Mouse (Mus musculus): ENCODE measurements around the gene Iqgap3.
A peak's percentile ranks its signal among the peaks of the same experiment; 100 is the strongest.

Iqgap3 gene

DNA sequence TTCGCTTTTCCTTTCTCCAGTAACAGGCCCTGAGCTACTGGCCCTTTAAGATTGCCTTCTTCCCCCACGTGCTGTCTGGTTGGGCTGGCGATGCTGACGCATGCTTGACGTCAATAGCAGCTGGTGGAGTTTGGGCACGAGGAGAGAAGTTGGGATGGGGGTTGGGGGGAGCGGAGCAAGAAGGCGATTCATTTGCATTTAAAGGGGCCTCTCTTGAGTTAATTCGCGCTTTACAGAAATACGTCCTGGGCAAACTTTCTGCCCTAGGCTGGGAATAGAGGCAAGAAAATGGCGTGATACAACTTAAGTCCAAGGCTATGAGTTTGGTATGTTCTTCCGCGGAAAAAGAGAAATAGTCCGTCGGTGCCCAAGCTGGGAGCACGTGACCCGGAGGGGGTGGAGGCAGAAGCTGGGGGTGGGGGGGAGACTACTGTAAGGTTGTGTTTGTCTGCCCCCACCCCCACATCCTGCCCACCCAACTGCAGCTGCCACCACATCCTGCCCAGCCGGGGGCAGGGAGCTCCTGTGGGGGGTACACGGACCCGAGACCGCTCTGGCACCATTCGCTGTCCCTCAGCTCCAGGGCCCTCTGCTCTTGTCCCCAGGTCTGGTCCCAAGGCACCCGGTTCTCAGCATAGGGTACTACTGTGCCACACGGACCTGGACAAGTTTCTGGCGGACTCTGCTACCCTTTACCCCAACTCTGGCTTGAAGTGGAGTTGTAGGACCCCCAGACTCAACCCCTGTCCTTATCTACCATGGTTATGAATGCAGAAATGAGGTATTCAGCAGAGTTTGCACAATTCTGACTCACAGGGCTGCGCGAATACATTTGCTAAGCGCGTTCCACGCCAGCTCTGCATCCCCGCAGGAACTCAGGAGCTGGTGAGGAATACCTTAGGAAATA lies 56.8 kb downstream of the Iqgap3 start:
- DNase-seq (ENCODE audit: low read depth, low spot score): peak; percentile 100

DNA sequence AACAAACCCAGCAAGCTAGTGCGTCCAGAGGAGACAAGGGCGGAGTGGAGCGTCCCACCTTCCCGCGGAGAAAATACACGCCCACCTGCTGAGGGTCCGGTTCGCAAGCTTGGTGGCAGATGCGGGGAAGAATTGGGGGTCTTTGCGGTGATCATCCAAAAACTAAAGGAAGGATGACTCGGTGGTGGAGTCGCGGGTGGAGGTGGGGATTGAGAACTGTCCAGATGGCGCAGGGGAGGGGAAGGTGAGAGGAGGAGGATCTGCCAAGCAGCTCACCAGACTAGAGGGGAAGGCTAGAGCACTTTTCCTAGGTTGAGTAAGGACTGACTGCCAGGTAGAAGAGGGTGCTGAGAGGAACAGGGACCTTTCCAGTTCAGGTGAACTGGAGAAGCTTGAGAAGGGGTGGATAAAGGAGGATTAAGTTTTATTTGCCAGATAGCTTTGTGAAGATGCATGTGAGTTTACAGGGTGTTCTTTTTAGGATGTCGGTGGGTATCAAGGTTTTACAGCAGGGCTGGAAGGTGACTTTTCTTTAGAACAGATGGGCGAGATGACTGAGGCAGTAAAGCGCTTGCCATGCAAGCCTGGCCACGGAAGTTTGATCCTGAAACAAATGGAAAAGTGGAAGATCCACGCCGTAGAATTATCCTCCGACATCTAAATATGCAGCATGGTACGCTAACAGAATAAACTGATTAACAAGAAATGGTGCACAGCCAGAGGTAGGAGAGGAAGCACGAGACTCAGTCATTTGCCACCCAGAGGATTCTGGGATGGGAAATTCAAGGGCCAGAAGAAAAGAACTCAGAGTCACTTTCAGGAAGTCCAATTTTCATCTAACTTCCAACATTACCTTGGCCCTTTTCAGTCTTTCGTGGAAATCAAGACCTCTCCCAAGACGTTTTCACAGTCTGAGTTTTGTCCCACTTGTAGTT lies 57.7 kb downstream of the Iqgap3 start:
- peak; percentile 96 for DNase-seq (ENCODE audit: low read depth, low spot score)

DNA sequence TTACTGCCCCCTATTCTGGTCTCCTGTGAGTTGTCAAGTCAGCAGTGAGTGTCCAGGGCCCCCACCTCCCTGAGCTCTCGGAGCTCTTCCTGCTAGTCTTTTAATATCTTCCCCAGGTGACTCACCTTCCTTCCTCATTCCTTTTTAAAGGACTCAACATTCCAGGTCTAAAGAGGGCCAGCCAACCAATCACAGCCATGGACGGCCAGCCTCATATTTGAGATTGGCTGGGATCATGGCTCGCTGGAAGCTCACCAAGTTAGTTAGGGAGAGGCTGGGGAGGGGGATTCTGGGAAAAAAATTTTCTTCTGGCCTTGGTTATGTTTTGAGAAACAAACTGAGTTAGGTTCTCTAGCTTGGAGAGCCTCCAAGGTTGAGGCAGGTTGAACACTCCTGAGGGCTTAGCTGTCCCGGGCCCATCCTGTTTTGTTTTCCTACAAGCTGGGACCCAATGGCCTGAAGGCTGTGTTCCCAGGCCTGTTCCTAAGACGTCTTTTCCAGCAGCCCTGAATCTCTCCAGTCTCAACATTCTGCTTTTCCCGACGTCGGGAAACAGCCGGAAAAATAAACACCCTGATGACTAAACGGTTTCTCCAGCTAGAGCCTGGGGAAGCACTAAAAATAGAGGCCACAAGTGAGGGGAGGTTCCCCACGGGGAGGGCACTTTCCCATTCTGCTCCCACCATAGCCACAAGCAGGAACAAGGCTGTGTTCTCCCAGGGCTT lies 58.6 kb downstream of the Iqgap3 start:
- DNase-seq (ENCODE audit: low read depth, low spot score): peak; percentile 90

DNA sequence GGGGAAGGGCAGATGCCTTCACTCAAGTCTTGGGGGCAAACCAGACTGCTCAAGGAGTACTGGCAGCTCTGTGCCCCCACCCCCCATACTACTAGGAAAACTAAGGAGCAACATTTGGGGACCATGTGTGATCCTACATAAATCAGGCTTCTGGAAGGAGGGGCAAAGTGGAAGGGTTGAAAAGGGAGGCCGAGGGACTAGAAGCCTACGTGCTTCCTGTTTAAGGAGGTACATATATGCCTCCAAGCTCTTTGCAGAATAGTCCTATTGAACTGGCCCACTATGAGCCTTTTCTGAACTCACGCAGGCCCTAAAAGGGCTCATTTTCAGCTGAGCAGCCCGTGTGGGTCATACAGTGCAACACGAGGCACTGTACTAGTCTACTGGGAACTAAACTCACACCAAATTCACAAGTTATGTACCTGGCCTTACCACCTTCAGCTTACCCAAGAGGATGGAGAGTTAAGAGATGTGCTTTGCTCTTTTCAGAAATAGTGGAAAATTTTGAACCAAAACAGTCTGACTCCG lies 59.2 kb downstream of the Iqgap3 start:
- DNase-seq (ENCODE audit: low read depth, low spot score): no peak

DNA sequence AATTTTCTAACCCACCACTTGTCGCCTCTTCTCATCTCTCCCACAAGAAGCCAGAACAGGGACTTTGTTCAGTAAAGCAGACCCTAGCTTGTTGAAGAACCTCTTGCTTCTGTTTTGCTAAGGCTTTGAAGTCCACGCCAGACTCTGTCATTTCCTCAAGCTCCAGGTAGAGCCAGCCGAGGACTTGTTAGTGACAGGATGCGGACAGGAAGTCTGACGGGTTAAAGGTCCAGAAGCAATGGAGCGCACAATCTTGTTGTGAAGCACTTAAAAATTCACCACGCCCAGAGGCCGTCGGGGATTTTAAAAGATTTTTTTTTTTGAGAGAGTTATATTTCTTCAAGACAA lies 59.6 kb downstream of the Iqgap3 start:
- DNase-seq (ENCODE audit: low read depth, low spot score): peak; percentile 43

DNA sequence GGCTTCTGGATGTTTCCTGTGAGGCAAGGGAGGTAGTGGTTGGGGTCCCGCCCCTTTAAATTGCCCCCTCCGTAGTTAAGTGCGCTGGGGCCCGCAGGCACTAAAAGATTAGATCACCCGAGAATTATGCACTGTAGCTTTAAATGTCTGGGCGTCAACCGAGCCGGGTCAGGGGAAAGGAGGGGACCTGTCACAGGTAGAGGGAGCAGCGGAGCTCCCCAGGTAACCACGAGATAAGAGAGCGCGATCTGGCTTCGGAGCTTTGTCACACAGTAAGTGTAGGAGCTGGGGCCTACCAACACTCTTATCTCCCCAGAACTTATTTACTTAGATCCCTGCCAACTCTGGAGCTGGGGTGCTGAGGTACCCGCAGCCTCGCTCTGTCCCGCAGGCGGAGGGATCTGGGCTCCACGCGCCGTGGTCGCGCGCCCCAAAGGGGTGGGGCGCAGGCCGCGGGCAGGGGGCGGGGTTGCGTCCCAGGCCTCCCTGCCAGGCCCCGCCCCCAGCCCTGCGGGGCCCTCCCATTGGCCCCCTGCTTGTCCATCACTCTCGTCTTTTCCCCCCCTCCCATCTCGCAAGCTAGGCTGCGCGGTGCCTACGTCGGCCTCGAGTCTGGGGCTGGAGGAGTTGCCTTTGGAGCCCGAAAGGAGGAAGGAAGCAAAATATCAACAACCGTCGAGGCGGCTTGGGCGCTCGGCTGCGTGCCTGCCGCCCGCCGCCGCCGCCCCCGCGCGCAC lies 60.2 kb downstream of the Iqgap3 start, which contains the start of gene Mef2d:
Gene Mef2d (plus strand): TSS at position 586 of the 737 bp plus-strand sequence.
- DNase-seq (ENCODE audit: low read depth, low spot score): peak; percentile 99

DNA sequence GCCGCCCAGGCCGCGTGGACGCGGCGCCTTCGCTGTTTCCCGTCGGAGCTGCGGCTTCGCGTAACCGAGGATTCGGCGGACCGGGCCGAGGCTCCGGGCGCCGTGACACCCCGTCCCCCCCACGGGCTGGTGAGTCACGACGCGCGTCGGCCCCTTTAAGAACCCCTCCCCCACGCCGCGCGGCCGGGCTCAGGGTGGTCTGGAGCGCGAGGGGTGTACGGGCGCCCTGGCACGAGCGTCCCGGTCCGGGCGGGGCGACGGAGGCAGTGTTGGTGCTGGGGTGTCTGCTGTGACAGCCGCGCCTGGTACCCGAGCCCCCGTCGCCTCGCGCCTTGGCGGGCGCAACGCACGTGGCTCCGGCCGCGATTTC lies 60.8 kb downstream of the Iqgap3 start:
- DNase-seq (ENCODE audit: low read depth, low spot score): no peak

DNA sequence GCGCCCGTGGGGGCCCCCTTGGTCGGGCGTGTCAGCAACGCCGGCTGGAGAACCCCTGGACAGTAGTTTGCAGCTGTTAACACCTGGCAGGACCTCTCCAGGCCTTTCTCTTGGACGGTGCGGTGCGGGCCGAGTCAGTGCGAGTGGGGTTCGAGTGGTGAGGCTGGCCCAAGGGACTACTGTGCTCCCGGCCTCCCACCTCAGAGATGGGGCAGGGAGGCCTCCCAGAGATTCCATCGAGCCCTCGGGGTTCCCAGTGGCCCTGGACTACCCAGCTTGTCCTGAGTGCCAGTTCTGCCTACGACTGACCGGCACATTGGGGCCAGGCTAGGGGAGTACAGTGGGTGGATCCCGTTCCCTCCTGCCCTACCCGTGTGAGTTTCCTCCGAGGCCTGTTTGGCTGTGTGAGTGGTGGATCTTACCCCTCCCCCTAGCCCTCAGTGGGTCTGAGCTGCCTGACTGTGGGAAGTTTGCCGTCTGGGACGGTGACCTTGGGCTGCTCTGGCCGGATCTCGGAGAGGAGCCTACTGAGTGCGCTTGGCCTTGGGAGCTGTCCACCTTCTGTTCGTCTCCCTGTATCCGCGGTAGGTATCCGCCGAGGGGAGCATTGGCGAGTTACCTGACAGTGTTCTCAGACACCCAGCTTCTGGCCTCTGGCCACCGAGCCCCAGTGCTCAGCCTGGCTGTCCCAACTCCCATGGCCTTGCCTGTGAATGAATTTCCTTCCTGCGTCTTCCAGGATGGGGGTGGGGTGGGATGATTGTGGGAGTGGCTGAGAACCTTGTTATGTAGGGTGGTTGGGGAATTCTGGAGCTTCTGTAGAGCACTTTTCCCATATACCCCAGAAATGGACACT lies 61.4 kb downstream of the Iqgap3 start:
- DNase-seq (ENCODE audit: low read depth, low spot score): peak; percentile 85

DNA sequence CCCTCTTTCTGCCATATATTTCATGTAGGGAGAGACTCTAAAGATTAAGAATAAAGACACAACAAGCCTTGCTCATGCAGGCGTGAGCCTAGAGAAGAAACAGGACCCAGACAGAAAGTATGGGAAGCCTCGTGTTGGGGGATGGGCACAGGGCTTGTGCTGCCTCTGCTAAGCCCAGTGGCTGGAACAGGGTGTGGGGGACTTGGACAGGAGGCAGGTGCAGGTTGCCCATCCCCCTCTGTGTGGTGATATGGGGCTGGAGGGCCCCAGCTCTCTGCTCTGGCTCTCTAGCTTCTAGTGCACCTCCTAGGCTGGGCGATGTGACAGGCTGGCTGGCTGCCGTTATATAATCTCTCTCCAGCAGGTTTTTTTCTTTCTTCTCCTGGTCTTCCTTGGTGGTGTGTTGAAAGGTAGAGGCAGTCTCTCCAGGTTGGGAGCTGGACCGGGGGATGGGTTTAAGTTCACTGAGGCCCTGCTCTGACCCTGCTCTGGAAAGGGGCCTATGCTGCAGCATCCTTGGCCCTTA lies 62.3 kb downstream of the Iqgap3 start:
- peak; percentile 83 for DNase-seq (ENCODE audit: low read depth, low spot score)

DNA sequence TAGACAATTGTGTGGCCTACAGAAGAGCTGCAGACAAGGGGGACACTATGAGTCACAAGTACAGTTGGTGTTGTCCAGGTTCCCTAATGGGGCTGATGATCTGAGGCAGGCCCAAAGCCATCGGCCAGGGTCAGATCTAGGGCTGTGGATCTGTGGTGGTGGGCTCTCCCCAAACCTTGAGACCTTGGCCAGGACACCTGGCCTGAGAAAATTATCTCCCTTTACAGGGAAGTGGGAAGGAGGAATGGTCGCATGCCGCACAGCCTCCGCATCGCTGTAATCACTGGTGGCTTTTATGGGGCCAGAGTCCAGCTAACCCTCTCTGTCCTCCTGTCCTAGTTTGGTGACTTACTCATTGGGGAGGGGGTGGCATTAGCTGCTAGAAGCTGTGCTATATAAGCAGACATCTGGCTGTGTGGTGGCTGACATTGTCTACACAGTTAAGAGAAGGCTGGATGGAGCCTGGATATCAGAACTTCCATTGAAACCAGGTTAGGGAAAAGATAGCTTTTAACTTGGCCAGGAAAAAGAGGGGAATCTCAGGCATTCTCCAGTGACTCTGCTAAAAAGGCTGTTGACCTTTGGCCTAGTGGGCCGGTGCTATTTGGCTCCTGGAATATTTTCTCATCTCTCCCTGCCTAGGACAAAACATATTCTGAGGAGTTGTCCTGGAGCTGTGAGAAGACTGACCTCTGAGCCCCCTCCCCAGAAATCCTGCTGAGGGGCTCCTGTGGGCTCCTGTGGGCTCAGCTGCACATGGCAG lies 63.1 kb downstream of the Iqgap3 start:
- no peak for DNase-seq (ENCODE audit: low read depth, low spot score)

DNA sequence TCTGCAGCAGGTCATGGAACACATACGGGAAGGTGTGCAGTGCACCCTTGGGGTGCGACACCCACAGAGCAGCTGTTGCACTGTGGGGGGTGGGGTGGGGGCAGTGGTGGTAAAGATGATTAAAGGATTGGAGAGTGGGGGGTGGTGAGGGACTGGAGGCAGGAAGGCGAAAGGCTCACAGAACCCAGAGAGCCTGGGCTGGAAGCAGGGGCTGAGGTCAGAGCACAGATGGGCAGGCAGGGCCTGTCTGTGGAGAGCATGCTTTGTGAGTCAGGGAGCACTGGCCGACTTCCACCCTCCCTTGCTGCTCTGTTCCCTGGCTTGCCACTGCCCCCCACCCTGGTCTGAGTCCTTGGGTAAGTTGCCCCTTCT lies 63.6 kb downstream of the Iqgap3 start:
- DNase-seq (ENCODE audit: low read depth, low spot score): peak; percentile 86

DNA sequence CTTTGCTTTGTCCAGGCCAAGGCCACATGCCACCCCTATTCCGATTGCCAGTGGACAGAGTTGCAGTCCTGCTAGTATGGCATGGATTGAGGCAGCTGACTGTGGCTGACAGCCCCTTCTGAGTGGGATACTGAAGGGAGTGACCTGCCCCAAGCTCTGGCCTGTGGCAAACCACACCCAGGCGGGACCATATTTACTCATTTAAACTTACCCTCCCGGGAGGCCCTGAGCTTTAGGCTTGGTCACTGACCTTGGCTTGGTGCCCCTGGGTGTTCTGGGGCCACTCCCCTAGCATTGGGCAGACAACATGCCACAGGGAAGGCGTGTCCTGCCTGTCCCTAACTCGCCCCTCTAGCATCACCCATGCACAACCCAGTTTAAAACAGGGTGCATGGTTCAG lies 64.2 kb downstream of the Iqgap3 start:
- no peak for DNase-seq (ENCODE audit: low read depth, low spot score)

DNA sequence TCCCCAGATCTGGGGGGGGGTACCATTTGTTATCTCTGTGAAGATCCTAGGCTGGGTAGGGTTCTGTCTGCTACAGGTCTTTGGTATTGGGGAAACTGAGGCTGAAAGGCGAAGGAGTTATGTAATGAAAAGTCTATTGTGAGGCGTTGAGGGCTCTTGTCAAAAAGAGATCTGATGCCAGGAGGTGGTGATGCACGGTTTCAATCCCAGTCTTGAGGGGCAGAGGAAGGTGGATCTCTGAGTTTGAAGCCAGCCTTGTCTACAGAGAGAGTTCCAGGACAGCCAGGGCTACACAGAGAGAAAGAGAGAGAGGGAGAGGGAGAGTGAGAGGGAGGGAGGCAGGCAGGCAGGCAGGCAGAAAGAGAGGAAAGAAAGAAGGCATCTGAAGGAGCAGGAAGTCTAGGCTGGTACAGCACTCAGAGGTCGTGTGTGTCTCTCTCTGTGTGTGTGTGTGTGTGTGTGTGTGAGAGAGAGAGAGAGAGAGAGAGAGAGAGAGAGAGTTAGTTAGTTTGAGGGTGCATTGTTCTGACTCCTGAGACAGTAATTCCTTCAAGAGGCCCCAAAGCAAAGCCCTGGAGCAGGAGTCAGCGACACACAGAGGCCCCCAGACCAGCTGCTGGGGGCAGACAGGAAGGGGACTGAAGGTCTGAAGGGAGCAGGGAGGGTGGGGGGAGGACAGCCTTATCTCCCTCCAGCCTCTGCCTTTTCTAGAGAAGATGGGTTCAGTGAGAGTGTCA lies 64.8 kb downstream of the Iqgap3 start:
- no peak for DNase-seq (ENCODE audit: low read depth, low spot score)

DNA sequence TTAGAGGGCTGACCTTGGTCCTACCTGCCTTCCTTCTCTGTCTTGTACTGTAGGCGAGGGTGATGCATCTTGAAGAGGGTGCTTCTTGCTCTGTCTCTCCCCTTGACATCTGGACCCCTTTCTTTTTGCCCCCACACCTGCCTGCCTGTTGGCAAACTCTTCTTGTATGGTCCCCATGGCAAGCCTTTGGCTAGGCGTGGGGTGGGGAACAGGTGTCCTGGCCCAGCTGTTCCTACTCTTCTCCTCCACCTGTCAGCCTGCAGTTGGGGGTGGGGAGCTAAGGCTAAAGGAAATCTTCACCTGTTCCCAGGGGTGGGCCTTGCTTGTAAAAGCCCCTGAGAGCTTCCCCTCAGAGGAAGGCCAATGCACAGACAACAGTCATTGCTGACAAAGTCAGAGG lies 65.7 kb downstream of the Iqgap3 start:
- no peak for DNase-seq (ENCODE audit: low read depth, low spot score)

DNA sequence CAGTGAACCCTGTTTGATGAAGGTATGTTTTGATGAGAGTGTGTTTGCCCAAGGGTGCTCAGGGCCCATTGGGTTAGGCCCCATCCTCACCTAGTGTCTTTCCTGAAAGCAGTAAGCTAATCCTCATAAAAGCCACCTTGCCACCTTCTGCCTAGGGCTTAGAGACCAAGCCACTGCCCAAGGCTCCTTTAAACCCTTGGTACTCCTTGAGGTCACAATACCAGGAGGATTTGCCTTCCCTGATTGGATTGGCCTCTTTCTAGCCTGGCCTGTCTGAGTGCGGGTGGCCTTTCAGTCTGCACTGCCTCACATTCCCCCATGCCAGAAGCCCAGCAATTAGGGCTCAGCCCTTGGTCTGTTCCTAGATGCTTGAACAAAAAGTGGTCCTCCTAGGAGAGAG lies 66.1 kb downstream of the Iqgap3 start:
- DNase-seq (ENCODE audit: low read depth, low spot score): no peak

DNA sequence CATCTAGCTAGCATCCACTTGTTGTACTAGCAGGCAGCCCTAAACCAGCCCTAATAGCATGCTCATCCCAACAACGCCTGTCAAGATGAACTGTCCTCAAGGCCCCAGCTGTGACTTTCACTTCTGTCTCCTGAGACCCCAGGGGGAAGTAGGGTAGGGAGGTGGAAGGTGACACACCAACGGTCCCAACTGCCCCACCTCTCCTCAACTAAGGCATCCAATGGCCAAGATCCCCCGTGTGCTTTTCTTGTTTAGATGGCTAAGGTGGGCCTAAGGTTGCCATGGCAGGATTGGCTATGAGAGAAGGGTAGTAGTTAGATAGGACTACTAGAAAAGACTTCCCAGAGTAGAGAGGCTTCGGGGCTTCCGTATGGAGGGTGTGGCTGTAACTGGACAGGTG lies 66.6 kb downstream of the Iqgap3 start:
- DNase-seq (ENCODE audit: low read depth, low spot score): no peak

DNA sequence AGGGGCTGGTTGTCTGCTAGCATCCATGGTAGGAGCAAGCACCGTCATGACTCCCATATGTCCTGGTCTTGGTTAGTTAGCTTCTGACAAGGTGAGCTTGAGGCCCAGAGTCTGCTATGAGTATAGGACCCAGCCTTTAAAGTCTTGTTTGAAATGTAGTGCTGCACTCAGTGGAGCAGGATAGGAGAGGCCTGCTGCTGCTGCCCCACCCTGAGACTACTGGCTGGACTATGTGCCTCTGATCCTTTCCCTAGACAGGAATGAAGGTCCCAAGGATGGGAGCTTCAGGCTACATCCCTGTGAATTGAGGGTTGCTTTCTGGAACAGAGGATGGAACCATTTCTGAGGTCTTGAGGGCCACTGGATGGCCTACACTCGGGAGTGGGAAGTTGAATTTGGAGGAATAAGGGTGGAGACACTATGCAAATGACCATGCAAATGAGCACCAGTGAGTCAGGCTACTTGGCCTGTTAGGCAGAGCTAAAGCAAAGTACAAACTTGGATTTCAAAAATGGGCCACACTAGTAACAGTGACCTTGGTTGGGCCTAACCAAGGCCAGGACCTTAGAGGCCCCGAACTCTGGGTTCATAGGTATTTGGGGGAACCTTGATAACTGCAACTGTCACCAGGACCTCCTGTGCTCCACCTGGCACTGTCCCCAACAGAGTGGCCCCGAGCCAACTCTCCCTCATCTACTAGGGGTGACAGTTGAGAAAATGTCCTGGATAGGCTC lies 67.2 kb downstream of the Iqgap3 start:
- peak; percentile 62 for DNase-seq (ENCODE audit: low read depth, low spot score)

DNA sequence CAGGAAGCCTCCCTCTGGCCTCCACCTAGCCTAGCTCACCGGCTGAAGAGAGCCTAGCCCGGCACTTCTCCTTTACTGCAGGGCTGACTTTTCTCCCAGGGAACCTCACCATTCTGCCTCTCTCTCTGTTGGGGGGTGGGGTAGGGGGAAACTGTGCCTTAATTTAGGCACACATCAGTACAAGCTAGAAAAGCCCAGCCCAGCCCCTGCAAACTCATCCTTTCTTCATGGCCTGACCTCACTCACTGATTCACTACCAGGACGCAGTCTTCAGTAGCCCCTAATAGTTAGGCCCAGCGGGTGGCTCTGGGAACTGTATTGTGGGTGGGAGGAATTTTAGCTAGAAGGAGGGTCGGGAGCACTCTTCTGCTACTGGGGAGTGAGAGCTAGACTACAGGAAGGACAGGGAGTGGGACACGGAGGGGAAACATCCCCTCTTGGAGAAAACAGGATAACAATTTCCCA lies 67.8 kb downstream of the Iqgap3 start:
- DNase-seq (ENCODE audit: low read depth, low spot score): peak; percentile 50
